Mouse (Mus musculus) cortical plate, adult 2 months (tissue): Measurements from ENCODE around the gene 4930550C14Rik.

Source experiments
- CTCF ChIP-seq: fragments of 200-500 bp; IDR thresholded peaks from 2 replicates; pipeline ENCODE4 v1.5.1; 2011; ENCODE audit warnings: mild to moderate bottlenecking, control low read depth, low read length; ENCODE audit not compliant: insufficient read depth; ENCODE audit errors: extremely low read depth
- POLR2A ChIP-seq: fragments of 200-500 bp; IDR thresholded peaks from 2 replicates; pipeline ENCODE4 v1.6.1; 2011; ENCODE audit warnings: mild to moderate bottlenecking, low read length, control low read depth; ENCODE audit not compliant: insufficient read depth; ENCODE audit errors: extremely low read depth

- TF ChIP-seq CTCF (no peak), POLR2A (no peak)
Observed at GRCm38 (mm10) chr9:53376820-53377219, 25.3 kb upstream of the 4930550C14Rik start.
